Mouse (Mus musculus) limb, embryonic 10.5 days (tissue): ENCODE results near the gene Kcnb1. TPM values are rescaled to one million over a fixed set of nuclear protein-coding genes. Genes with fewer than 3 reads are reported as not detected.
A peak's percentile ranks its signal among the peaks of the same experiment; 100 is the strongest.

ENCODE experiments used
- DNase-seq: peaks from one replicate; pipeline ENCODE4 v3.0.0-alpha.2; 2017; ENCODE audit warnings: low spot score
- H3K27ac ChIP-seq: fragments of 300-500 bp; sonication (generic); 2 replicates; pipeline ENCODE4 v1.5.1; 2016; ENCODE audit warnings: mild to moderate bottlenecking
- H3K27me3 ChIP-seq: fragments of 300-500 bp; sonication (generic); 2 replicates; pipeline ENCODE4 v1.6.1; 2016; ENCODE audit warnings: low read depth, mild to moderate bottlenecking; ENCODE audit not compliant: poor library complexity, severe bottlenecking
- H3K36me3 ChIP-seq: fragments of 300-500 bp; sonication (generic); 2 replicates; pipeline ENCODE4 v1.6.1; 2016; ENCODE audit warnings: mild to moderate bottlenecking, moderate library complexity
- H3K4me1 ChIP-seq: fragments of 300-500 bp; sonication (generic); 2 replicates; pipeline ENCODE4 v1.6.1; 2016
- H3K4me3 ChIP-seq: fragments of 300-500 bp; sonication (generic); 2 replicates; pipeline ENCODE4 v1.5.1; 2016; ENCODE audit warnings: mild to moderate bottlenecking, moderate library complexity
- H3K9me3 ChIP-seq: fragments of 300-500 bp; sonication (generic); replicated peaks from 2 replicates; pipeline ENCODE4 v1.6.1; 2016; ENCODE audit warnings: mild to moderate bottlenecking
- WGBS: fragments of 180-500 bp; shearing (Covaris S2); methylation state at CpG from one replicate; pipeline ENCODE4 v1.1.7; 2016; 5-methylcytosine and 5-hydroxymethylcytosine counted together
- polyA plus RNA-seq: library from polyadenylated mRNA; unstranded; fragments of >200 nt; fragmentation: Nextera tagmentation; extraction: Ambion mirVana; gene quantifications from 2 replicates; pipeline ENCODE4 v1.2.1, GENCODE M21; 2016

Kcnb1 gene
- 0.10 and 0.14 TPM in 2 replicates for polyA plus RNA-seq

DNA sequence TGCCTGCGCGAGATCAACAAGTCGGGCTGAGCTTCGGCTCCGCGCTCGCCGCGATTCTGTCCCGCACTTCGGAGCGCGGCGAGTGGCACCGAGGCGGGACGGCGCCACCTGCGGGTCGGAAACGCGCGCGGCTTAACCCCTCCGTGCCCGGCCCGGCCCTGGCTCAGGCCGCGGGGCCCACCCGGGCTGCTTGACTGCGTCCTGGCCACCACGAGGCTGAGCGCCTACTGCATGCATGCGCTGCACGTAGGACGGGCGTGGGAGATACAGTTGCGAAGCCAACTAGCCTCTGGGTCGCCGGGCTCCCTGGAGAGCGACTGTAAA lies at the start of gene Kcnb1:
Kcnb1 (minus strand) TSS at position 80 of the 324 bp plus-strand sequence.
- H3K4me1 ChIP-seq, result peaks cover 31% of the 10 kb centered on the region
- peak; percentile 78 for DNase-seq
- H3K4me3 ChIP-seq, result peak within 1 kb of the TSS; percentile 54
- peaks cover 70% of the 10 kb centered on the region for H3K27me3 ChIP-seq
- H3K27ac ChIP-seq, result peak within 1 kb of the TSS; percentile 40; the same call in 1 of the 2 replicates
- no peaks in the 10 kb centered on the region for H3K36me3 ChIP-seq
- 1% methylated on average over 41 of the region's 41 CpGs for WGBS
- no peaks in the 10 kb centered on the region for H3K9me3 ChIP-seq

DNA sequence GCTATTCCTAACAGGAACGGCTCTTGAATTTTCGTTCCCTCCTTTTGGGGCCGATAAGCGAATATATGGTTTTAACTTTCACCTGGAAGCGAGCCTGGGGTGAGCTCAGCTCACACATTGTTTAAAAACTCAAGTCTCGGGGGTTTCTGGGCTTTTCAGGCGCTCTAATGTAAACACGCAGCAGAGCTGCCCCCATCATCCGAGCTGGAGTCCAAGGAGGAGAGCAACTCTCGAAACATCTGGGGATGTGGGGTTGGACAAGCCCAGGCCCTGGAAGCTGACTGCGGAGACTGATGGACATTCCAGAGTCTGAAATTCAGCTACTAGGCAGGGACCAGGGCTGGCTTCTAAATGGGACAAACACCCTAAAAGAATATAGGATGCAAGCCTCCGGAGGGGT lies 49.3 kb upstream of the Kcnb1 start:
- peak; percentile 47 for DNase-seq
- Histone ChIP-seq H3K9me3 (no peaks in the 10 kb centered on the region), H3K27ac (peak overlapping the region; percentile 90), H3K4me3 (peak overlapping the region; percentile 70), H3K4me1 (peaks cover 39% of the 10 kb centered on the region), H3K36me3 (no peaks in the 10 kb centered on the region), H3K27me3 (0 out of 2 replicates have a peak, but pooled peaks cover 6% of the 10 kb centered on the region)
- 18% methylated on average over 12 of the region's 12 CpGs for WGBS

GRCm38 (mm10) chr2:167237224-167237623 lies 47.3 kb upstream of the Kcnb1 start:
- Histone ChIP-seq H3K4me1 (peaks cover 59% of the 10 kb centered on the region), H3K4me3 (no peak overlapping the region), H3K27me3 (0 out of 2 replicates have a peak, but pooled peaks cover 6% of the 10 kb centered on the region), H3K36me3 (no peaks in the 10 kb centered on the region), H3K27ac (no peak overlapping the region), H3K9me3 (no peaks in the 10 kb centered on the region)
- WGBS, result 82% methylated on average over 9 of the region's 9 CpGs
- DNase-seq, result no peak

- DNase-seq, result no peak
- WGBS, result 98% methylated on average over 4 of the region's 4 CpGs
- no peak overlapping the region for H3K27ac ChIP-seq
- H3K4me3 ChIP-seq, result no peak overlapping the region
- H3K9me3 ChIP-seq, result no peaks in the 10 kb centered on the region
- peaks cover 66% of the 10 kb centered on the region for H3K4me1 ChIP-seq
- H3K36me3 ChIP-seq, result no peaks in the 10 kb centered on the region
- 0 out of 2 replicates have a peak, but pooled peaks cover 6% of the 10 kb centered on the region for H3K27me3 ChIP-seq
Observed at GRCm38 (mm10) chr2:167236174-167236573, 46.2 kb upstream of the Kcnb1 start.

DNA sequence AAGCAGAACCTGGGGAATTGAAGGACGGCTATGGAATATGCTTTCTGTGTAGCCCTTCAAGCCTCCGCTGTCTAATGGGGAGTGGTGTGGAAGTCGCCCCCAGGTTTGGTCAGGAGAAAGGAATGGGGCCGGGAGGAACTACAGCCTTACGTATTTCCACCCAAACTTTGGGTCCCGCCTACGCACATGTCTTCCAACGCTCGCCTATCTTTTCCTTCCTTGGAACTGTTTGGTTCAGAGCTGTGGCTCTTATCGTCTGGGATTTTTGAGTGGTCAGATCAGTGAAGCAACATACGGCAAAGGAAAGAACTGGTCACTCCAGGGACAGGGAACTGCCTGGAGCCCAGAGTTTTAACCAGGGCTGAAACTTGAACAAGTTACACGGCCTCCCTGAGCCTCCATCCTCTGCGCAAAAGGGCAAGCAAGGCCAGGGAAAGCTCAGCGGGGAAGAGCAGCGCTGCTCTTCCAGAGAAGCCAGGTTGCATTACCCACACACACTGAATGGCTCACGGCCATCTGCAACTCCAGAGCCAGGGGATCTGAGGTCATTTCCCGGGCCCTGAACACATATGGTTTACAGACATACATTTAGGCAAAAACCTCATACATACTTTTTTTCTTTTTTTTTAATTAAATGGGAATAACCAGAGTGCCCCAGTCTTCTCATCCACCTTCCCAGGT lies 45.5 kb upstream of the Kcnb1 start:
- 0 out of 2 replicates have a peak, but pooled peaks cover 6% of the 10 kb centered on the region for H3K27me3 ChIP-seq
- no peak overlapping the region for H3K27ac ChIP-seq
- no peak for DNase-seq
- H3K4me3 ChIP-seq, result no peak overlapping the region
- peaks cover 66% of the 10 kb centered on the region for H3K4me1 ChIP-seq
- 74% methylated on average over 17 of the region's 17 CpGs for WGBS
- no peaks in the 10 kb centered on the region for H3K36me3 ChIP-seq
- H3K9me3 ChIP-seq, result no peaks in the 10 kb centered on the region

GRCm38 (mm10) chr2:167233771-167234170 lies 43.8 kb upstream of the Kcnb1 start:
- Histone ChIP-seq H3K27ac (peak overlapping the region; percentile 57), H3K4me3 (peak overlapping the region; percentile 29; the same call in 1 of the 2 replicates), H3K36me3 (no peaks in the 10 kb centered on the region), H3K9me3 (no peaks in the 10 kb centered on the region), H3K4me1 (peaks cover 51% of the 10 kb centered on the region), H3K27me3 (0 out of 2 replicates have a peak, but pooled peaks cover 4% of the 10 kb centered on the region)
- 26% methylated on average over 14 of the region's 14 CpGs for WGBS
- peak; percentile 52 for DNase-seq

DNA sequence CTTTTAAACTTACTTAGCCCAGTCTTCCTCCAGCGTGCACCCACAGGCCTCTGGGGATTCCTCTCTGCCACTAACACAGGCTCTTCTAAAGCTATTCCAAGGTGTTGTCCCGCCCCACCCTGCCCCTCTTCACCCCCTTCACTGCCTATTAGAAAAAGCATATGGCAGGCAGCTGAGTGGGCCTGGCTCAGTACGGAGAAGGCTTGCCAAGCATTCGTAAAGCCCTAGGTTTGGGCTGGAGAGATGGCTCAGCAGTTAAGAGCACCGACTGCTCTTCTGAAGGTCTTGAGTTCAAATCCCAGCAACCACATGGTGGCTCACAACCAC lies 43.0 kb upstream of the Kcnb1 start:
- peaks cover 46% of the 10 kb centered on the region for H3K4me1 ChIP-seq
- 0 out of 2 replicates have a peak overlapping the region, but pooled peaks have one; percentile 36 for H3K27ac ChIP-seq
- no peak overlapping the region for H3K4me3 ChIP-seq
- H3K9me3 ChIP-seq, result no peaks in the 10 kb centered on the region
- WGBS, result 55% methylated on average over 5 of the region's 5 CpGs
- DNase-seq, result no peak
- H3K36me3 ChIP-seq, result no peaks in the 10 kb centered on the region
- H3K27me3 ChIP-seq, result no peaks in the 10 kb centered on the region

GRCm38 (mm10) chr2:167232132-167233008 lies 42.4 kb upstream of the Kcnb1 start:
- Histone ChIP-seq H3K4me1 (peaks cover 46% of the 10 kb centered on the region), H3K36me3 (0 out of 2 replicates have a peak, but pooled peaks cover 3% of the 10 kb centered on the region), H3K9me3 (no peaks in the 10 kb centered on the region), H3K27ac (peak overlapping the region; percentile 71), H3K4me3 (no peak overlapping the region), H3K27me3 (no peaks in the 10 kb centered on the region)
- 50% methylated on average over 14 of the region's 14 CpGs for WGBS
- peak; percentile 44 for DNase-seq

- H3K9me3 ChIP-seq, result no peaks in the 10 kb centered on the region
Observed at GRCm38 (mm10) chr2:167230554-167230953, 40.6 kb upstream of the Kcnb1 start.

GRCm38 (mm10) chr2:167224937-167225336 lies 35.0 kb upstream of the Kcnb1 start:
- DNase-seq, result no peak
- no peak overlapping the region for H3K27ac ChIP-seq
- H3K36me3 ChIP-seq, result peaks cover 53% of the 10 kb centered on the region
- no peaks in the 10 kb centered on the region for H3K9me3 ChIP-seq
- H3K4me1 ChIP-seq, result no peaks in the 10 kb centered on the region
- H3K4me3 ChIP-seq, result no peak overlapping the region
- 84% methylated on average over 7 of the region's 7 CpGs for WGBS
- no peaks in the 10 kb centered on the region for H3K27me3 ChIP-seq

More at GRCm38 (mm10) chr2:167230554-167230953, 40.6 kb upstream of the Kcnb1 start:
- Histone ChIP-seq H3K27me3 (no peaks in the 10 kb centered on the region), H3K4me1 (peaks cover 46% of the 10 kb centered on the region), H3K27ac (0 out of 2 replicates have a peak overlapping the region, but pooled peaks have one; percentile 19), H3K4me3 (peak overlapping the region; percentile 17; the same call in 1 of the 2 replicates), H3K36me3 (peaks cover 18% of the 10 kb centered on the region)
- peak; percentile 58 for DNase-seq
- 13% methylated on average over 15 of the region's 15 CpGs for WGBS

DNA sequence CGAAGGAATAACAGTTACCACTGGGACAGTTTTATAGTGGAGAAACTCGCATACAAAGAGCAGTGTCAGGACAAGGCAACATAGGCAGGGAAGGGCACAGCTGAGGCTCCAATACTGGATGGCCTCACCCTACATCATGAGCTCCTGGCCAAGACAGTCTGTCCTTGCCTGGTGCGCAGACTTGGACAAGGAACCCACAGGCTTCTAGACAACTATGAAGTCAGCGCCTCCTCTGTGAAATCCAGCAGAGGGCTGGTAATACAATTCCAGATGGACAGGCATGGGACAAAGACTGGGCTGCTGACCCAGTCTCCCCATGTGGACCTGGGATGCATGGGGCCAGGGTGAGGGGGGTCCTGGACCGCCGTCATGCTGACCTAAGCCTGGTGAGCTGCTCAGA lies 34.2 kb upstream of the Kcnb1 start:
- H3K9me3 ChIP-seq, result no peaks in the 10 kb centered on the region
- no peak overlapping the region for H3K27ac ChIP-seq
- H3K27me3 ChIP-seq, result no peaks in the 10 kb centered on the region
- peaks cover 55% of the 10 kb centered on the region for H3K36me3 ChIP-seq
- WGBS, result 92% methylated on average over 6 of the region's 6 CpGs
- H3K4me3 ChIP-seq, result no peak overlapping the region
- no peak for DNase-seq
- H3K4me1 ChIP-seq, result no peaks in the 10 kb centered on the region

- H3K9me3 ChIP-seq, result no peaks in the 10 kb centered on the region
- no peaks in the 10 kb centered on the region for H3K27me3 ChIP-seq
- 39% methylated on average over 7 of the region's 7 CpGs for WGBS
- no peaks in the 10 kb centered on the region for H3K4me1 ChIP-seq
- no peak overlapping the region for H3K4me3 ChIP-seq
- DNase-seq, result peak; percentile 78
- H3K27ac ChIP-seq, result no peak overlapping the region
- peaks cover 60% of the 10 kb centered on the region for H3K36me3 ChIP-seq
Observed at GRCm38 (mm10) chr2:167222152-167222551, 32.2 kb upstream of the Kcnb1 start.
